Mouse (Mus musculus) C2C12 (cell line): ENCODE data around the gene Gm29797.

Experiments used
- CTCF ChIP-seq: IDR thresholded peaks from one replicate; pipeline ENCODE4 v1.5.1; 2011; ENCODE audit not compliant: control insufficient read depth, insufficient read depth, insufficient read length
- FOSL1 ChIP-seq: IDR thresholded peaks from one replicate; pipeline ENCODE4 v1.8.0; 2011; ENCODE audit warnings: mild to moderate bottlenecking, low read length; ENCODE audit not compliant: poor library complexity, insufficient read depth, severe bottlenecking
- MAX ChIP-seq: IDR thresholded peaks from one replicate; pipeline ENCODE4 v1.6.1; 2011; ENCODE audit warnings: mild to moderate bottlenecking, control low read depth
- MYOD1 ChIP-seq: IDR thresholded peaks from one replicate; pipeline ENCODE4 v1.6.1; 2011; ENCODE audit warnings: low read depth; ENCODE audit not compliant: control insufficient read depth, insufficient read length
- MYOG ChIP-seq: IDR thresholded peaks from one replicate; pipeline ENCODE4 v1.6.1; 2011; ENCODE audit not compliant: control insufficient read depth, insufficient read length; ENCODE audit errors: extremely low read depth
- USF1 ChIP-seq: IDR thresholded peaks from one replicate; pipeline ENCODE4 v1.6.1; 2011; ENCODE audit warnings: low read depth, mild to moderate bottlenecking, control low read depth, moderate library complexity

DNA sequence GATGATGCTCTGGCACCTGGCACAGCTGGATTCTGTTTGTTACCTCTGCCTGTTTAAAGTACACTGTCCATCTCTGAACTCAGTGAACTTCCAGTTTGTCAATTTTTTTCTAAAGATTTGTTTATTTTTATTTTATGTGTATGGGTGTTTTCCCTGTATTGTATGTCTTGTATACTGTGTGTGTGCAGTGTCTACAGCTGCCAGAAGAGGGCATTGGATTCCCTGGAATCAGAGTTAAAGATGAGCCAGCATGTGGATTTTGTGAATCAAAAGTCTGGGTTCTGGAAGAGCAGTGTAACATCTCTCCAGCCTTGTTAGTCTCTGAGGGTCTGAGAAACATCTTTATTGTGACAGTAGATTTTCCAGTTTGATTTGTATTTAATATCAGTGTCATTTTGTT lies 33.4 kb upstream of the Gm29797 start:
- no peak for TF ChIP-seq CTCF
- TF ChIP-seq FOSL1, result no peak
- TF ChIP-seq USF1, result no peak
- TF ChIP-seq MAX, result no peak
- no peak for TF ChIP-seq MYOD1
- TF ChIP-seq MYOG, result no peak
